Mouse (Mus musculus) CH12.LX (cell line): Measurements from ENCODE around the gene Dnajc5. TPM values are rescaled to one million over a fixed set of nuclear protein-coding genes. Genes with fewer than 3 reads are reported as not detected.
A peak's percentile ranks its signal among the peaks of the same experiment; 100 is the strongest.

Experiments used
- DNase-seq: peaks from one replicate; pipeline ENCODE4 v3.0.0-alpha.2; 2013; ENCODE audit errors: extremely low read depth
- H3K27ac ChIP-seq: 2 replicates; pipeline ENCODE4 v1.5.1; 2012; ENCODE audit warnings: low read depth, mild to moderate bottlenecking, control low read depth, moderate library complexity; ENCODE audit not compliant: insufficient read depth
- H3K27me3 ChIP-seq: replicated peaks from 2 replicates; pipeline ENCODE3; 2012; ENCODE audit warnings: inconsistent platforms
- H3K36me3 ChIP-seq, 2 experiments: replicated peaks in 1 of 2; 2 replicates each; pipeline versions ENCODE3 to v1.6.1; 2012; ENCODE audit warnings: inconsistent platforms in 1 of 2, low read length in 1 of 2, mild to moderate bottlenecking in 1 of 2, mixed read lengths in 1 of 2, moderate library complexity in 1 of 2; ENCODE audit not compliant: control insufficient read depth in 1 of 2, insufficient read depth in 1 of 2
- H3K4me1 ChIP-seq, 2 experiments: 2 replicates each; pipeline ENCODE4 v1.6.1; 2012; ENCODE audit warnings: inconsistent platforms in 1 of 2, moderate library complexity in 1 of 2; ENCODE audit not compliant: insufficient read depth in 2 of 2, control insufficient read depth in 1 of 2
- H3K4me2 ChIP-seq: 2 replicates; pipeline ENCODE4 v1.6.1; 2012; ENCODE audit warnings: low read depth, mild to moderate bottlenecking, control low read depth; ENCODE audit not compliant: poor library complexity, insufficient read depth, severe bottlenecking
- H3K4me3 ChIP-seq, 3 experiments: fragments of 150-350 bp in 1 of 3; sonication (generic) in 1 of 3; replicated peaks in 1 of 3; 2 replicates each; pipeline versions ENCODE3 to v1.5.1; 2011 to 2012; ENCODE audit warnings: low read depth in 2 of 3, low read length in 2 of 3, mild to moderate bottlenecking in 2 of 3, moderate library complexity in 2 of 3, control low read depth in 1 of 3, improper control_type of control experiment in 1 of 3, inconsistent platforms in 1 of 3, mixed read lengths in 1 of 3; ENCODE audit not compliant: poor library complexity in 1 of 3
- H3K79me2 ChIP-seq: replicated peaks from 2 replicates; pipeline ENCODE4 v1.6.1; 2012; ENCODE audit warnings: mild to moderate bottlenecking, moderate library complexity; ENCODE audit not compliant: control insufficient read depth, poor library complexity, insufficient read depth, severe bottlenecking; ENCODE audit errors: extremely low read depth
- H3K9ac ChIP-seq: 2 replicates; pipeline ENCODE4 v1.6.1; 2012; ENCODE audit warnings: low read depth, mild to moderate bottlenecking, control low read depth, moderate library complexity; ENCODE audit not compliant: insufficient read depth
- H3K9me3 ChIP-seq: replicated peaks from 2 replicates; pipeline ENCODE3; 2012; ENCODE audit warnings: low read length, inconsistent platforms, mixed read lengths
- BHLHE40 ChIP-seq: IDR thresholded peaks from 2 replicates; pipeline ENCODE4 v1.6.1; 2011; ENCODE audit warnings: mild to moderate bottlenecking, low read depth, low read length, improper control_type of control experiment
- CHD1 ChIP-seq: IDR thresholded peaks from 2 replicates; pipeline ENCODE4 v1.6.1; 2012; ENCODE audit warnings: low read depth, low read length, improper control_type of control experiment, inconsistent platforms
- CHD2 ChIP-seq: IDR thresholded peaks from 2 replicates; pipeline ENCODE4 v1.6.1; 2011; ENCODE audit warnings: low read length, improper control_type of control experiment
- CTCF ChIP-seq, 2 experiments: IDR thresholded peaks in 1 of 2; conservative IDR thresholded peaks in 1 of 2; 2 replicates each; pipeline ENCODE4 v1.5.1; 2011 to 2012; ENCODE audit warnings: low read depth in 2 of 2, low read length in 2 of 2, improper control_type of control experiment in 1 of 2, inconsistent platforms in 1 of 2, mild to moderate bottlenecking in 1 of 2, moderate library complexity in 1 of 2
- E2F4 ChIP-seq: IDR thresholded peaks from 2 replicates; pipeline ENCODE4 v1.6.1; 2011; ENCODE audit warnings: low read depth, low read length, improper control_type of control experiment; ENCODE audit not compliant: insufficient replicate concordance
- ELF1 ChIP-seq: IDR thresholded peaks from 2 replicates; pipeline ENCODE4 v1.6.1; 2014; ENCODE audit warnings: low read depth, mild to moderate bottlenecking, inconsistent platforms, low read length, improper control_type of control experiment
- EP300 ChIP-seq: IDR thresholded peaks from 2 replicates; pipeline ENCODE4 v1.6.1; 2011; ENCODE audit warnings: low read length, improper control_type of control experiment
- ETS1 ChIP-seq: conservative IDR thresholded peaks from 2 replicates; pipeline ENCODE4 v1.6.1; 2012; ENCODE audit warnings: low read depth, mild to moderate bottlenecking, inconsistent platforms, low read length, improper control_type of control experiment, moderate library complexity
- GABPA ChIP-seq: IDR thresholded peaks from 2 replicates; pipeline ENCODE4 v1.6.1; 2012; ENCODE audit warnings: low read depth, low read length, improper control_type of control experiment, inconsistent platforms; ENCODE audit not compliant: insufficient replicate concordance
- HCFC1 ChIP-seq: IDR thresholded peaks from 2 replicates; pipeline ENCODE4 v1.6.1; 2012; ENCODE audit warnings: low read depth, mild to moderate bottlenecking, inconsistent platforms, low read length, improper control_type of control experiment
- IRF4 ChIP-seq: IDR thresholded peaks from 2 replicates; pipeline ENCODE4 v1.6.1; 2014; ENCODE audit warnings: low read depth, mild to moderate bottlenecking, inconsistent platforms, low read length, improper control_type of control experiment
- JUN ChIP-seq: IDR thresholded peaks from 2 replicates; pipeline ENCODE4 v1.6.1; 2011; ENCODE audit warnings: low read depth, mild to moderate bottlenecking, low read length, improper control_type of control experiment, moderate library complexity; ENCODE audit not compliant: insufficient read depth
- JUND ChIP-seq: conservative IDR thresholded peaks from 2 replicates; pipeline ENCODE4 v1.6.1; 2011; ENCODE audit warnings: low read depth, low read length, improper control_type of control experiment
- KAT2A ChIP-seq: IDR thresholded peaks from 2 replicates; pipeline ENCODE4 v1.6.1; 2012; ENCODE audit warnings: low read length, improper control_type of control experiment, inconsistent platforms; ENCODE audit not compliant: insufficient replicate concordance
- MAFK ChIP-seq: IDR thresholded peaks from 2 replicates; pipeline ENCODE4 v1.6.1; 2011; ENCODE audit warnings: low read length, improper control_type of control experiment; ENCODE audit not compliant: insufficient replicate concordance
- MAX ChIP-seq: IDR thresholded peaks from 2 replicates; pipeline ENCODE4 v1.6.1; 2011; ENCODE audit warnings: low read length, improper control_type of control experiment
- MAZ ChIP-seq: IDR thresholded peaks from 2 replicates; pipeline ENCODE4 v1.6.1; 2012; ENCODE audit warnings: low read depth, mild to moderate bottlenecking, inconsistent platforms, low read length, improper control_type of control experiment, moderate library complexity
- MEF2A ChIP-seq: IDR thresholded peaks from 2 replicates; pipeline ENCODE4 v1.6.1; 2014; ENCODE audit warnings: low read depth, mild to moderate bottlenecking, inconsistent platforms, low read length, improper control_type of control experiment, borderline replicate concordance
- MXI1 ChIP-seq: IDR thresholded peaks from 2 replicates; pipeline ENCODE4 v1.6.1; 2011; ENCODE audit warnings: mild to moderate bottlenecking, low read depth, low read length, improper control_type of control experiment
- MYC ChIP-seq: IDR thresholded peaks from 2 replicates; pipeline ENCODE4 v1.6.1; 2011; ENCODE audit warnings: low read depth, mild to moderate bottlenecking, improper control_type of control experiment, low read length
- NELFE ChIP-seq: IDR thresholded peaks from 2 replicates; pipeline ENCODE4 v1.6.1; 2011; ENCODE audit warnings: low read depth, low read length, improper control_type of control experiment
- NRF1 ChIP-seq: IDR thresholded peaks from 2 replicates; pipeline ENCODE4 v1.6.1; 2014; ENCODE audit warnings: low read depth, mild to moderate bottlenecking, inconsistent platforms, low read length, improper control_type of control experiment, moderate library complexity
- PAX5 ChIP-seq: IDR thresholded peaks from 2 replicates; pipeline ENCODE4 v1.6.1; 2012; ENCODE audit warnings: low read length, inconsistent platforms, mixed read lengths
- POLR2A ChIP-seq: IDR thresholded peaks from 2 replicates; pipeline ENCODE4 v1.6.1; 2011; ENCODE audit warnings: low read depth, mild to moderate bottlenecking, improper control_type of control experiment, low read length
- POLR2AphosphoS2 ChIP-seq: IDR thresholded peaks from 2 replicates; pipeline ENCODE4 v1.6.1; 2011; ENCODE audit warnings: low read depth, low read length, improper control_type of control experiment
- RAD21 ChIP-seq: IDR thresholded peaks from 2 replicates; pipeline ENCODE4 v1.6.1; 2011; ENCODE audit warnings: low read depth, mild to moderate bottlenecking, low read length, improper control_type of control experiment, moderate library complexity
- RCOR1 ChIP-seq: conservative IDR thresholded peaks from 2 replicates; pipeline ENCODE4 v1.6.1; 2012; ENCODE audit warnings: low read depth, mild to moderate bottlenecking, inconsistent platforms, low read length, improper control_type of control experiment
- SIN3A ChIP-seq: IDR thresholded peaks from 2 replicates; pipeline ENCODE4 v1.6.1; 2012; ENCODE audit warnings: low read length, improper control_type of control experiment, inconsistent platforms
- SMC3 ChIP-seq: IDR thresholded peaks from 2 replicates; pipeline ENCODE4 v1.6.1; 2011; ENCODE audit warnings: low read depth, low read length, improper control_type of control experiment
- TBP ChIP-seq: conservative IDR thresholded peaks from 2 replicates; pipeline ENCODE4 v1.6.1; 2011; ENCODE audit warnings: low read depth, low read length, improper control_type of control experiment
- TCF12 ChIP-seq: IDR thresholded peaks from 2 replicates; pipeline ENCODE4 v1.6.1; 2014; ENCODE audit warnings: low read depth, mild to moderate bottlenecking, inconsistent platforms, low read length, improper control_type of control experiment
- UBTF ChIP-seq: IDR thresholded peaks from 2 replicates; pipeline ENCODE4 v1.6.1; 2012; ENCODE audit warnings: low read depth, mild to moderate bottlenecking, inconsistent platforms, low read length, improper control_type of control experiment, moderate library complexity
- USF1 ChIP-seq: IDR thresholded peaks from 2 replicates; pipeline ENCODE4 v1.6.1; 2014; ENCODE audit warnings: low read depth, mild to moderate bottlenecking, inconsistent platforms, low read length, improper control_type of control experiment
- USF2 ChIP-seq: conservative IDR thresholded peaks from 2 replicates; pipeline ENCODE4 v1.6.1; 2011; ENCODE audit warnings: low read depth, low read length, improper control_type of control experiment
- ZC3H11A ChIP-seq: IDR thresholded peaks from 2 replicates; pipeline ENCODE4 v1.6.1; 2012; ENCODE audit warnings: low read depth, mild to moderate bottlenecking, inconsistent platforms, low read length, improper control_type of control experiment
- ZKSCAN1 ChIP-seq: IDR thresholded peaks from 2 replicates; pipeline ENCODE4 v1.6.1; 2012; ENCODE audit warnings: low read depth, inconsistent platforms, low read length, improper control_type of control experiment, borderline replicate concordance
- ZMIZ1 ChIP-seq: IDR thresholded peaks from 2 replicates; pipeline ENCODE4 v1.6.1; 2012; ENCODE audit warnings: low read depth, mild to moderate bottlenecking, inconsistent platforms, low read length, improper control_type of control experiment
- ZNF384 ChIP-seq: IDR thresholded peaks from 2 replicates; pipeline ENCODE4 v1.6.1; 2012; ENCODE audit warnings: low read depth, low read length, improper control_type of control experiment, inconsistent platforms
- dilution Hi-C: fragments of 300-500 bp; cut with MboI; formaldehyde crosslinking; loops from 2 replicates; pipeline ENCODE4 v1.14.3; 2020; ENCODE audit warnings: low sequenced_read_pairs; ENCODE audit not compliant: extremely low pct_unique_long_range_greater_than_20kb, extremely low pct_ligation_motif_present
- in situ Hi-C: fragments of 300-500 bp; cut with MboI; formaldehyde crosslinking; loops from 3 replicates; pipeline ENCODE4 v1.14.3; 2019; ENCODE audit warnings: low sequenced_read_pairs, low pct_ligation_motif_present, low pct_unique_long_range_greater_than_20kb, mixed read lengths
- polyA plus RNA-seq: library from polyadenylated mRNA; unstranded; fragments of >175 nt; gene quantifications from 2 replicates; pipeline ENCODE4 v1.2.1, GENCODE M21; 2012; ENCODE audit warnings: low read depth; ENCODE audit not compliant: insufficient read length
- total RNA-seq, 2 experiments: library from RNA; depleted of rRNA; stranded (reverse); fragments of 300-350 nt in 1 of 2; fragments of >200 nt in 1 of 2; gene quantifications; 2 replicates each; pipeline ENCODE4 v1.2.3; 2012 to 2014

The Dnajc5 gene
- total and polyA plus RNA-seq, 3 experiments = 51.1 to 54.6 (median 54.5) TPM

GRCm38 (mm10) chr2:181592231-181593041, 72.2 kb downstream of the Dnajc5 start, which contains the start of gene Zfp512b:
Gene Zfp512b, minus strand, starts transcription at chr2:181592803.
- Histone ChIP-seq H3K9me3 (no peaks in the 10 kb centered on the region), H3K27ac (peak within 1 kb of the TSS; percentile 47), H3K79me2 (peaks cover 3% of the 10 kb centered on the region; the same call in 1 of the 2 replicates), H3K9ac (peak within 1 kb of the TSS; percentile 83), H3K4me3 (peak within 1 kb of the TSS; percentile 77 to 93 (median 88)), H3K36me3 (peaks cover 27 to 34% of the 10 kb centered on the region in 2 experiments), H3K4me2 (peak within 1 kb of the TSS; percentile 60)
- DNase-seq = peak; percentile 64
- in situ Hi-C loops (no loop called here), dilution Hi-C loops (no loop called here)
- no peak for TF ChIP-seq MEF2A
- TF ChIP-seq MXI1 = peak; percentile 77
- peak; percentile 41; the same call in 1 of the 2 replicates for TF ChIP-seq ZMIZ1
- TF ChIP-seq MAX = no peak
- TF ChIP-seq SMC3 = no peak
- no peak for TF ChIP-seq E2F4
- no peak for TF ChIP-seq UBTF
- TF ChIP-seq IRF4 = no peak
- TF ChIP-seq CHD1 = no peak
- TF ChIP-seq ETS1 = no peak
- peak; percentile 81; the same call in 1 of the 2 replicates for TF ChIP-seq MAZ
- no peak for TF ChIP-seq KAT2A
- no peak for TF ChIP-seq PAX5
- no peak for TF ChIP-seq TBP
- TF ChIP-seq JUND = no peak
- TF ChIP-seq POLR2A = peak; percentile 94
- no peak for TF ChIP-seq ELF1
- TF ChIP-seq MAFK = no peak
- no peak for TF ChIP-seq ZC3H11A
- no peak for TF ChIP-seq ZNF384
- TF ChIP-seq BHLHE40 = peak; percentile 27
- no peak for TF ChIP-seq USF2
- TF ChIP-seq CTCF (conservative IDR thresholded peaks at IDR 0.05 in 1 of 2, IDR thresholded peaks at IDR 0.05 in 1 of 2; ENCODE audit: low read depth in 2 of 2, low read length in 2 of 2) = no peak
- no peak for TF ChIP-seq ZKSCAN1
- no peak for TF ChIP-seq POLR2AphosphoS2
- TF ChIP-seq TCF12 = peak; percentile 42
- TF ChIP-seq RAD21 = no peak
- TF ChIP-seq SIN3A = peak; percentile 75
- 0 out of 2 replicates have a peak, but pooled peaks have one; percentile 40 for TF ChIP-seq MYC
- peak; percentile 92 for TF ChIP-seq NELFE
- TF ChIP-seq CHD2 = peak; percentile 98
- peak; percentile 57 for TF ChIP-seq HCFC1
- TF ChIP-seq GABPA = no peak
- no peak for TF ChIP-seq EP300
- no peak for TF ChIP-seq RCOR1
- TF ChIP-seq NRF1 = peak; percentile 78
- TF ChIP-seq USF1 = no peak
- no peak for TF ChIP-seq JUN
- TF ChIP-seq, all 38 proteins: peak for 12
- Histone ChIP-seq H3K27me3 (peaks cover 2% of the 10 kb centered on the region), H3K4me1 (peaks cover 7 to 21% of the 10 kb centered on the region in 2 experiments)
